8 mouse cellular contexts compared by ENCODE assay signal in genomic region chr1:159524051-159524549, GRCm38 (mm10). TPM values are rescaled to one million over a fixed set of nuclear protein-coding genes. Genes with fewer than 3 reads are reported as not detected.
DNase-seq lines count a peak whose midpoint lies in the region; ATAC-seq and TF ChIP-seq lines count a peak whose summit lies in the region.

No protein-coding gene starts in this region.

- WGBS in embryonic facial prominence, embryonic 14.5 days = under 1% methylated on average over 18 of the region's 18 CpGs

- H3K9ac ChIP-seq in ES-E14 (ENCODE audit: insufficient read depth, low read depth, low read length, poor library complexity, severe bottlenecking) = no peak overlapping the region
- H3K9ac ChIP-seq in embryonic facial prominence, embryonic 14.5 days (ENCODE audit: low read depth, low read length) = no peak overlapping the region

- intact Hi-C loops in heart, postnatal 36 days (cut with DNase I) = loop anchor here (5.0 kb wide), 1 partner anchor 127 kb away; no protein-coding TSS in a partner anchor

- H3K27ac ChIP-seq in ES-E14 (ENCODE audit: insufficient read depth, low read depth, low read length, poor library complexity, severe bottlenecking) = no peak overlapping the region
- H3K27ac ChIP-seq in embryonic facial prominence, embryonic 14.5 days (replicated peaks; ENCODE audit: low read depth, low read length) = no peak overlapping the region

- H3K4me2 ChIP-seq in embryonic facial prominence, embryonic 14.5 days (ENCODE audit: low read depth, low read length) = peak overlapping the region; percentile 2; the same call in 1 of the 2 replicates

- no peaks in the 10 kb centered on the region for H3K36me3 ChIP-seq in ES-E14 (ENCODE audit: control insufficient read depth, insufficient read depth, low read length, poor library complexity, severe bottlenecking)
- H3K36me3 ChIP-seq in embryonic facial prominence, embryonic 14.5 days (ENCODE audit: control insufficient read depth, insufficient read depth, low read length) = no peaks in the 10 kb centered on the region

- H3K4me1 ChIP-seq in ES-E14 (ENCODE audit: control insufficient read depth in 2 of 2, insufficient read depth in 2 of 2, low read length in 2 of 2, poor library complexity in 1 of 2) = no peaks in the 10 kb centered on the region; a peak in 1 of 4 replicates
- H3K4me1 ChIP-seq in embryonic facial prominence, embryonic 14.5 days (ENCODE audit: control insufficient read depth, insufficient read depth, low read length) = no peaks in the 10 kb centered on the region

- peak; percentile 76; the same call in 1 of the 2 replicates for ATAC-seq in embryonic facial prominence, embryonic 14.5 days (ENCODE audit: low read depth)

- peak; percentile 87 for DNase-seq in ES-E14 (ENCODE audit: low read depth, low spot score)
- DNase-seq in brain, adult 2 months (ENCODE audit: low read depth, low spot score) = peak; percentile 78
- peak; percentile 96 for DNase-seq in embryonic facial prominence, embryonic 14.5 days (ENCODE audit: low spot score)
- DNase-seq in heart, postnatal 36 days = peak; percentile 54 to 63
- DNase-seq in layer of hippocampus, adult 9-11 months = peak; percentile 43
- peak; percentile 82 for DNase-seq in lung, postnatal 10 days
- peak; percentile 91 for DNase-seq in retina, postnatal 1 day
- no peak for DNase-seq in T-cell, adult 2 months (ENCODE audit: low spot score)

- in situ Hi-C loops in ES-E14 (cut with MboI; ENCODE audit: low sequenced_read_pairs in 2 of 2, unreplicated experiment in 2 of 2) = no loop called here

- no peak overlapping the region for H3K4me3 ChIP-seq in ES-E14 (ENCODE audit: insufficient read depth in 1 of 2, low read depth in 1 of 2, low read length in 2 of 2, poor library complexity in 1 of 2, severe bottlenecking in 1 of 2)
- no peak overlapping the region for H3K4me3 ChIP-seq in embryonic facial prominence, embryonic 14.5 days (ENCODE audit: low read depth, low read length)

- H3K27me3 ChIP-seq in embryonic facial prominence, embryonic 14.5 days (replicated peaks; ENCODE audit: control insufficient read depth, insufficient read depth, low read length) = peaks cover 15% of the 10 kb centered on the region; the same call in 1 of the 2 replicates

- no peaks in the 10 kb centered on the region for H3K9me3 ChIP-seq in ES-E14 (ENCODE audit: control insufficient read depth, insufficient read depth, low read depth, low read length)
- H3K9me3 ChIP-seq in embryonic facial prominence, embryonic 14.5 days (ENCODE audit: control insufficient read depth, low read length) = no peaks in the 10 kb centered on the region

TF ChIP-seq in ES-E14, 5 proteins besides CTCF, POLR2A, EP300 and RAD21:
- TF ChIP-seq HCFC1 (IDR thresholded peaks at IDR 0.05; ENCODE audit: borderline replicate concordance, insufficient read depth, low read length) (no peak), ZNF384 (IDR thresholded peaks at IDR 0.05; ENCODE audit: low read depth, low read length) (no peak), ZC3H11A (IDR thresholded peaks at IDR 0.05; ENCODE audit: borderline replicate concordance, low read depth, low read length) (no peak), CHD2 (IDR thresholded peaks at IDR 0.05; ENCODE audit: low read depth, low read length) (no peak), MAFK (IDR thresholded peaks at IDR 0.05; ENCODE audit: insufficient read depth, low read depth, low read length) (no peak)

RNA-seq across cellular contexts. Expression of gene Tnr, which starts 0.5 kb away (rescaled TPM):
- total RNA-seq in ES-E14 (2012; rRNA removed) = not detected in 2 replicates
- 0.11 and 0.34 TPM in 2 replicates for polyA plus RNA-seq in embryonic facial prominence, embryonic 14.5 days (2014; fragmentation: Nextera tagmentation; extraction: Ambion mirVana)
- total RNA-seq in heart, postnatal 36 days (2021) = under 1 TPM; 0.17 to 0.68 TPM
